In genomic region chr1:106144534-106144933, GRCm38 (mm10) we compare ENCODE assay signal across 10 mouse cellular contexts.
"Had no signal": no experiment of that assay in that cellular context is flagged by ENCODE, and none has a peak within 500 bp of the region (broad histone marks: within the 10 kb centered on the region; RNA-seq: fewer than 3 reads in every experiment).

No protein-coding gene starts in this region.

- H3K27ac ChIP-seq: limb, embryonic 15.5 days; liver, embryonic 13.5 days; lung, embryonic 15.5 days; midbrain, embryonic 15.5 days; neural tube, embryonic 12.5 days had no signal

- H3K4me1 ChIP-seq: limb, embryonic 15.5 days; liver, embryonic 13.5 days; lung, embryonic 15.5 days; neural tube, embryonic 12.5 days had no signal

- DNase-seq: kidney, postnatal 25 days; liver, embryonic 13.5 days; liver, postnatal 0 days; lung, postnatal 4 days; thymus, adult 2 months; thymus, postnatal 25 days had no signal

- H3K9me3 ChIP-seq: limb, embryonic 15.5 days; liver, embryonic 13.5 days; lung, embryonic 15.5 days; midbrain, embryonic 15.5 days; neural tube, embryonic 12.5 days had no signal

- H3K27me3 ChIP-seq: limb, embryonic 15.5 days; liver, embryonic 13.5 days; lung, embryonic 15.5 days; midbrain, embryonic 15.5 days; neural tube, embryonic 12.5 days had no signal

- ATAC-seq: liver, postnatal 0 days; midbrain, embryonic 15.5 days had no signal

- H3K4me3 ChIP-seq: limb, embryonic 15.5 days; liver, embryonic 13.5 days; lung, embryonic 15.5 days; midbrain, embryonic 15.5 days; neural tube, embryonic 12.5 days had no signal

- H3K36me3 ChIP-seq: limb, embryonic 15.5 days; liver, embryonic 13.5 days; lung, embryonic 15.5 days; midbrain, embryonic 15.5 days; neural tube, embryonic 12.5 days had no signal
